Mouse (Mus musculus) testis, adult 2 months (tissue): ENCODE measurements around the gene Tbca.

Experiments
- CTCF ChIP-seq: fragments of 200-500 bp; IDR thresholded peaks from 2 replicates; pipeline ENCODE4 v1.5.1; 2012; ENCODE audit warnings: low read depth, mild to moderate bottlenecking, inconsistent platforms, low read length, moderate library complexity; ENCODE audit not compliant: control insufficient read depth, insufficient read depth, insufficient replicate concordance
- POLR2A ChIP-seq: fragments of 200-500 bp; IDR thresholded peaks from 2 replicates; pipeline ENCODE4 v1.6.1; 2012; ENCODE audit warnings: low read depth, mild to moderate bottlenecking, inconsistent platforms, low read length, moderate library complexity; ENCODE audit not compliant: control insufficient read depth

- no peak for TF ChIP-seq CTCF
- TF ChIP-seq POLR2A: no peak
Observed at GRCm38 (mm10) chr13:94809724-94810123, 21.0 kb downstream of the Tbca start.
